Mouse (Mus musculus) heart, postnatal 25 days (tissue): ENCODE measurements at regions not wholly inside any gene's neighbourhood (a gene's known extent, or its start where the extent isn't known, plus 50 kb on each side); places are given as distances from the start of the nearest gene placed in this dataset.
"Not testable (repeated sequence)": the region's sequence is repeated elsewhere in the genome, so short reads cannot be mapped to it uniquely, and the experiment has no call there.

ENCODE experiments used
- DNase-seq: peaks from one replicate; pipeline ENCODE4 v3.0.0; 2022; ENCODE audit warnings: low spot score
- intact Hi-C: fragments of 180-260 bp; cut with DNase I; formaldehyde crosslinking; loops from one replicate; pipeline ENCODE4 v1.15.1; 2025

DNA sequence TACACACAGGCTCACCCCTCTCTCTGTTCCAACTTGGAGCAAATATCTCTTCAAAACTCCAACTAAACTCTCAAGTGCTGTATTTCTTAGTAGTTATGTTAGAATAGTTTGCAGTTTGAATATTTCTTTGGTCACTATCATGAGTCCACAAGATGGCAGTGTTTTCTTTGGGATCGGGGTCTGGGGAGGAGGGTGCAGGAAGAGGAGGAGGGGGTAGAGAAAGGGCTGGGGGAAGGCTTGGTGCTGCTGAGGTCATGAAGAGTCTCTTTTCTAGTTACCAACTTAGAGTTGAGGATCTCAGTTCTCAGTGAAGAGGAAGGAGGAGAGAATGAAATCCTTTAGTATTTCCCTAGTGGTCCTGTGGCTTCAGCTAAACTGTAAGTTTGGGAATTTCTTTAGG is 188.1 kb upstream of the Olfr1507 start:
- intact Hi-C loops, DNase-seq: not testable (repeated sequence)

DNA sequence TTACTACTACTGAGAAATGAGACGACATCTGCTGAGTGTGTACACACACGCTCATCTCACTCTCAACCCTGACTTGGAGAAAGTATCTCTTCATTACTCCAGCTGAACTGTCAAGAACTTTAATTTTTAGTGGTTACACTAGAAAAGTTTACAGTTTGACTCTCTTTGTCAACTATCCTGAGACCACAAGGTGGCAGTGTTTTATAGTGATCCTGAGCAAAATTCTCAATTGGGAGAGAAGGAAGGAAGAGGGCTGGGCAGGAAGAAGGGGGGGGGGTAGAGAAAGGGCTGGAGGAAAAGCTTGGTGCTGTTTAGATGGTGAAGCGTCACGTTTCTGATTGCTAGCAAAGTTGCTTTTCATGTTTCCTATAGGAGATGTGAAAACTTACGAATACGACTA is 158.8 kb upstream of the Olfr1507 start:
- no peak for DNase-seq
- intact Hi-C loops, result no loop called here

DNA sequence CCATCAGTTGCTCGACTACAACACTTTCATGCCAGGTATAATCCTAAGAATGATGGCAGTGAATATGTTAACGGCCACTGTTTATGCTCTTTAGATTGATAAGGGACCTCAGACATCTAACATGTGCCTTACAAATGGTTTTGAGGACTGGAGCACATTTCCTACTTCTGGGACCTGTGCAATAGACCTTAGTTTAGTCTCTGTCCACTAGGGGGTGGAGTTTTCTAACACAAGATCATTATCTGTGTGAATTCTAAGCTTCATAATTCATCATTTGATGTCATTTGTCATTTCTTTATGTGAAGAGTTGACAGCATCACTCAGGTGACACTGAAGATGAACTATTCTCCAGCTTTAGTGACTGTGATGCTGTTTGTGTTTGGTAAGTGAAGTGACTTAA is 142.6 kb upstream of the Olfr1507 start:
- intact Hi-C loops, result no loop called here
- DNase-seq, result no peak

DNA sequence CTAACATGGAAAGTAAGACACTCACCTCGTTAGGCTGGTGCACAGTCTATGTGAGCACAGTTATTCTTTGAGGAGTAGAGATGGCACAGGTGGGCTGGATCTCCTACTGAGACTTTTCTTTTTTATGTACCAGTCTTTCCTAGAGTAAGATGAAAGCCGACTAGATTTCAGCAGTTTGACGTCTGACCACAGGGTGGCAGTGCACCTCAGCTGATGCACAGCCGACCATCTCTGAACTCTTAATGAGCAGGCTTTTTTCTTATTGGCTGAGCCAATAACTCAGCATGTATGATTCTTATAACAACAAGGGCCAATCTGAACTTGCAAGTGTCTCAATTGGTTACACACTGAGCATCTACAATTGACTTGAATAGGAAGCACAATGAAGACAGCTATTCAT is 126.6 kb upstream of the Olfr1507 start:
- DNase-seq, result no peak
- intact Hi-C loops, result no loop called here

DNA sequence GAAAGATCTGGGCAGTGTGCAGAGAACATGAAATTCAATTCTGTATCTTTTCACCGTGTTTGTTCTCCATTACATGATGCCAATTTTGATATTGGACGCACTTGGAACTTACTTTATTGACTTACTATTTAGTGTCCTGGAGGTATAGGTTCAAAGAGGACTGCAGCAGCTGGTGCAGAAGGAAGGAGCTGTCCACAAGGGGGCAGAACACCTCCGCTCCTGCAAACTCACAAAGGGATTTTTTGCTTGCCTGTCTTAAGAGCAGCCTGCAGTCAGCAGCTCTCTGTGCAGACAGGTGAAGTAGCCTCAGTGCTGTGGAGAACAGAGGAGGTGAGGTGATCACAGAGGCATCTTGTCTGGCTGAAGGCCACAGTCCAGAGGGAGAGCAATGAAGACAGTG is 84.8 kb upstream of the Olfr1507 start:
- intact Hi-C loops, result no loop called here
- DNase-seq, result no peak

DNA sequence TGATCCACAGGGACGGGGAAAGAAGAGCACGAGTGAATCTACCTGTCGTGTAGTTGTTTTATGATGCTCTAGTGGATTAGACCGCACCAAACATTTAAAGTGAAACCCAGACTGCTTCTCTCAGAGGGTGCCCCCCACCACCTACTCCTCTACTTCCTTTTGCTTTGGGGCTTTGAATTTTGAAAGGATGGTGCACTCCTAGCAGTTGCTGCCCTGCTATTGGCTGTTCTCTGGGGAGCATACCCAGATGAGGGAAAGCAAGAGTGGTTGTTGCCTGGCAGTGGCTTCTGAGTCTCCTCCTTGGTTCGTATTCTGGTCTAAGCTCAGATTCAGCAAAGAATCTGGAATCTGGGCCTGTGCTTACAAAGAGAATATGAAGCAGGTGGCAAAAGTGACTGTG is 71.4 kb upstream of the Olfr1507 start:
- DNase-seq, result no peak
- intact Hi-C loops, result no loop called here

DNA sequence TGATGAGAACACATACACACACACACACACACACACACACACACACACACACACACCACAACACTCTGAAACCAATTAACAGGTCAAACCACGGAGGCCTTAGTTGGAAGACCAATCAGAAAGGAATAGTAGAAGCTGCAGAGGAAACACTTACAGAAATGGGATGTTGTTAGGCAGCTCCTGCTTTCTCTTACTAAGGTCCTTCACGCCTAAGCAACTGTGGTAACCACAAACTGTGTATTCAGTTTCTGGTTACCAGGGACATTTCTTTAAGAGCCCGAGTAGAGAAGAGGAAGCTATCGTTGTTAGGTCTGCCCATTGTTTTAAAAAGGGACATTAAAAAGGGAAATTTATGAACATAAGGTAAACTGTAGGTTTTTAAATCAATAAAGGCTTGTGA is 70.1 kb upstream of the Olfr1507 start:
- no peak for DNase-seq
- intact Hi-C loops, result no loop called here

DNA sequence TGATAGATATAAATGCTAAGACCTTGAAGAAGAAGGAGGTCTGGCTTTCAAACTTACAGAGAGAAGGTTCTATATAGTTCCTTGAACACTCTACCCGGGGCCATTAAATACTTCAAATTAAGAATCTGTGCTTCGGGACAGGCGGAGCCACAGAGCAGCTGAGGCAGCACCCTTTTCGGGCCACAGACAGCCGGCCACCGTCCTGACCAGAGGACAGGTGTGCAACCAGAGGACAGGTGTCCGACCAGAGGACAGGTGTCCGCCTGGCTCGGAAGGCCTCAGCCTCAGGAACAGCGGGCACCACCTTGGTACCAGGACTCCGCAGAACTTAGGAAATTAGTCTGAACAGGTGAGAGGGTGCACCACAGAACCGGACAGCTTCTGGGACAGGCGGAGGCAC is 60.8 kb upstream of the Olfr1507 start:
- intact Hi-C loops, DNase-seq: not testable (repeated sequence)

DNA sequence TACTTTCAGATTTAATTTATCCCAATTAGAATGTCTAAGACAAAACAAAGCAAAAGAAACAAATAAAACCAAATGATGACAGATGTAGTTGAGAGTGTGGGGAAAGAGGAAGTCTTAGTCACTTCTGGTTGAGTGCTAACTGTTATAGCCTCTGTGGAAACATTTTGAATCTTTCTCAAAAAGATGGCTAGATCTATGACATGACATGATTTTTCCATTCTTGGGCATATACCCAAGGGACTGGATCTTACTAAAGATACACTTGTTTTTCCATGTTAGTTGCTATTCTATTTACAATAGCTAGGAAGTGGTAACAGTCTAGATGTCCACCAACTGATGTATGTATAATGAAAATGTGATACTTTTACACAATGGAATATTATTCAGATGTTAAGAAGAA is 57.9 kb upstream of the Olfr1507 start:
- no peak for DNase-seq

DNA sequence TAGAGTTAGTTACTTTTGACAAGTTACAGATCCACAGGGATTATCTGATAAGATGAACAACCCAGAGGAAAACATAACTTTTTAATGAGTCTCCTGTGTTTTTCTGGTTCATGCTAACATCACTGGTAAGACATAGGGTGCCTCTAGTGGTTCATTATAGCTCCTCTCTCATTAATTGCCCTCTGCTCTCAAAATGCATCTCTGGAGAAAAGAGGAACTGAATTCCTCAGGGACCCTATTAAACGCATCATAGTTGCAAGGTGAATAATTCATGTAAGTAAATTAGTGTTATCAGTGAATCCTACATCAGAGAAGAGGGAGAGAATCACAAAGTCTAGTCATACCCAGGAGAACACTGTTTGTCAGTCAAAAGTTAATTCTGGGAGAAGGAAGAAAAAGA is 52.4 kb upstream of the Olfr1507 start:
- intact Hi-C loops, result no loop called here
- DNase-seq, result no peak

More for the DNA sequence above, 57.9 kb upstream of the Olfr1507 start:
- intact Hi-C loops, result no loop called here
